Mouse (Mus musculus) CH12F3 (cell line): ENCODE results near the gene Paqr5.

Experiments used
- in situ Hi-C: fragments of 300-500 bp; cut with MboI; formaldehyde crosslinking; loops from 2 replicates; pipeline ENCODE4 v1.14.3; 2020; ENCODE audit warnings: low sequenced_read_pairs

The Paqr5 gene

DNA sequence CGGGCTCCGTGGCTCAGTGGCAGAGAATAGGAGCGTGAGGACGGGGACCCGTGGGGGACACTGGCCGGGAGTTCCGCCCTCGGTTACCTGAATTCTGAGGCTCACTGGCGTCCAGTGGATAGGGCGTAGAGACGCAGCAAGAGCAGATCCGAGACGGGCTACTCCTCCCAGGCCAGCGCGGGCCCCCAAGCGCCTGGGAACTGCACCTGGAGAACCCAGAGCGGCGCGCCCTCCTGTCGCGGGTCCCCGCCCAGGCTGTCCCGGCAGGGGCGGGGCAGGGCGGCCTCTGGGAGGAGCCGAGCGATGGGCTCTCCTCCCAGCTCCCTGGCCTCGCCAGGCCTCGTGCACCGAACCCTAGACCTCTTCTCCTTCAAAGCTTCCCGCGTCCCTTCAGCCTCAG lies at the start of gene Paqr5:
TSS of gene Paqr5 (minus strand) at position 257 of the 400 bp plus-strand sequence.
- in situ Hi-C loops: no loop called here

DNA sequence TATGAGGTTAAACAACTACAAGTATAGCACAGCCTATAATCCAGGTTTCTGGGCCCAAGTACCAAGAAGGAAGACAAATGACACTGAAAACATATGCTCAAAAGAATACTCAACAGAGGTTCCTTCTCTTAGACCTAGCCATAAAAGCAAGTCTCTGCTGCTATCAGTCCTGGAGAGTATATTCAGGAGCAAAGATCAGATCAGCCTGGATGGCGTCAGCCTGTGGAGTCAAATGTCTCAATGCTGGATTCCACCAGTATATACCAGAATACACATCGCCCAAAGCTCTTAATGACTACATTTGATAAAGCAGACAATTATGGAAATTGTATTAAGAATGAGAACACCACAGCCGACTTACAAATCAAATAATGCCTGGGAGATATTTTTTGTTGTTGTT lies 35.6 kb upstream of the Paqr5 start:
- in situ Hi-C loops: no loop called here

DNA sequence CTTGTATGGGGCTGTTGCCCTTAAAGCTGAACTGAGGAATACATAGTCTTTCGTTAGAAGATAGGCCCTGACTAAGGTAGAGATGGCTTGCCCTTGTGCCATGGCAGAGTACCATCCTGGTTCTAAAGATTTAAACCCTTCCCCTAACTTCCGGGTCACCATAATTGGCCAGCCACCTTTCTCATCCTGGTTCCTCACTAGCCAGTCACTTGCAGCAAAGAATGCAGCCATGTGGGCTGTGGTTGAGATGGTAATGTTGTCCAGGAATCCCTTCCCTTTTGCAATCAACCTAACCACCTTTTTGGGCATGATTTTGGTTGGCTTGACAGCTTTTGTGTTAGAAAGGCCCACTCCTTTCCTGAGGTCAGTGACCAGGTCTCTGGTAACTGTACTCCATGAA lies 33.8 kb upstream of the Paqr5 start:
- in situ Hi-C loops: no loop called here

DNA sequence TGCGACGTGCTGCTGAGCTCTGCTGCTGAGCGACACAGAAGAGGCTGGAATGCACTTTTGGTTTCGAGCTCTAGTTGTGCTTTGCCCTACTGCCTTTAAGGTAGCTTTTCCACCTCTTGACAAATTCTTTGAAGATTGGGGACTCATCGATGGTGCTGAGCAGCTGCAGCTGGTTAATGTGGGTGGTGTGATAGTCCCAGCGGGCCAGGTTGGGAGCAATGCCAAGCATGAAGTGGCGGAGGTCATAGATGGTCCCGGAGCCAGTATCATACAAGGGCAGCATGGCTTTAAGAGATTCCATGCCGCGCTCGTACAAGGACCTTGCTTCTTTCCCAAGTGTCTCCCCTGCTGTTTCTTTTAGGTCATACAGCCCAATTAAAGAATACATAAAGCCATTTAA lies 33.3 kb upstream of the Paqr5 start:
- in situ Hi-C loops: no loop called here

DNA sequence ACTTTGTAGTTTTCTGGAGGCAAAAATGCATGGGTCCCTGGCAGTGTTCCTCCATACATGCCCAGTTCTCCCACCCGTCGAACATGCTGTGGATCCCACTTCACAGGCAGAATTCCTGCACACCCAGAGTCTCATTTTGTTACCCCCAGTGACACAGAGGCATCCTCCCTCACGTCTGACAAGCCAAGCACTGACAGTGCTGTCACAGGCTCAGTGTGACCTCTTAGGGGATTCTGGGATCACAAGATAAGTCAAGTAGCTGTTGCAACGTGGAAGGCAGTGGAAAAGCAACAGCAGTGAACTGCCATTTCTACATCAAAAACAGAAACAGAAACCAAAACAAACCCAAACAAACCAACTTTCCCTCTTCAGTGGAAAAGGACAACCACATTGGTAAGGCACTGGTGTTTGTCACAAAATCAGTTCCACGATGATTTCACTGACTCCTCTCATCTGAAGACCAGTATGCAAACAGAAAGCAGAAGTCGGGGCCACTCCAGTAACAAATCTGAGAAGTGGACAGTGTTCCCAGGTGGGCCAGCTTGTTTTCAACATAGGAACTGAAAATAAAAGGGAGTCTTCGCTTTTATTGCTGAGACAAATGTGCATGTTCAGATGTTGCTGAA lies 31.3 kb upstream of the Paqr5 start:
- in situ Hi-C loops: no loop called here

DNA sequence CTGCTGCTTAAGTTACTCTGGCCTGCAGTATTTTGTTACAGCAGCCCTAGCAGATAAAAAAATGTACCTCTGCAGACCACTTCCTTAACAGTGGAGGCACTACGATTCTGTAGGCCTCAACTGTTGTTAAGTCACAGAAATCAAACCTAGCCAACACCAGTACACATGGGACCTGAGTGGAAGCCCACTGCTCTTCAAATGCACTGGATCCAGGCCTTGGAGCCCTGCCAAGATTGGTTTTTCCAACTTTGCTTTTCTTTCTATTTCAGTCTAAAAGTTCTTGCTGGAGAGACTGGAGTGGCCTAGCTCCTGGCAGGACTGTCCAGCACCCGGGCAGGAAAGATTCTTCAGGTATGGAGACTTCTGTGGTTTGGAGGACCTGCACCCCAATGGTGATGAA lies 29.6 kb upstream of the Paqr5 start:
- in situ Hi-C loops: no loop called here

DNA sequence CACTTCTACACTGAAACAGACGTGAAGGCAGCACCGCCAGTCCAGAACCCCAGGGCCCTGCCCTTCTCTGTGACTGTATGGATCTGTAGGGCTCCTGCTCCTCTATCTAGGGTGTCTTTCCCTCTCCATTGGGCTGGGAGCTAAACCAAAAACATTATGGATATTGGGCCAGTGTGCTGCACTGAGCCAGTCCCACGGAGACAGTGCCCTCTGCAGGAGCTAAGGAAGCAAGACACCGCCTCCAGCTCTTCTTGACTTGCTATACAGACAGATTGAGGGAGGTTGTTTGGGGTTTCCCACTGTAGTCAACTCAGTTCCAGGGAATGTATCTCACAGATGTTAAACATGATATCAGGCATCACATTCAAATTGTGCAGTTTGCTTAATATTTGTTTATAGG lies 24.1 kb upstream of the Paqr5 start:
- in situ Hi-C loops: no loop called here

DNA sequence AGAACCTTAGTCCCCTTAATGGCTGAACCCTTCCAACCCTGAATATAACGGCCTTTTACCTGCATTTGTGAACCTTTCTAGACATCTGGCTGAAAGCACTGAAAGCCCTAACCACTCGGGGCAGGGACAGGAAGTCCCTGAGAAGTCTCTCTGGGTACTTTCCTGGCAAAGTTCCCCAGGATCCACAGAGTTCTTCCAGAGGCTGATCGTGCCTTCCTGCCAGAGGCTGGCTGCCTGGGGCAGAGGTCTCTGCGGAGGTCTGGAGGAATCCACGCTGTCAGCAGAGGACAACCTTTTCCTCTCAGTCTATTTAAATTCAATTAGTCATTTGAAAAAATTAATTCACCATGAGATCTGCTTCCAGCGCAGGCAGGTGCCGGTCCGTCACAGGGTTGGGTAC lies 22.5 kb upstream of the Paqr5 start:
- in situ Hi-C loops: no loop called here

DNA sequence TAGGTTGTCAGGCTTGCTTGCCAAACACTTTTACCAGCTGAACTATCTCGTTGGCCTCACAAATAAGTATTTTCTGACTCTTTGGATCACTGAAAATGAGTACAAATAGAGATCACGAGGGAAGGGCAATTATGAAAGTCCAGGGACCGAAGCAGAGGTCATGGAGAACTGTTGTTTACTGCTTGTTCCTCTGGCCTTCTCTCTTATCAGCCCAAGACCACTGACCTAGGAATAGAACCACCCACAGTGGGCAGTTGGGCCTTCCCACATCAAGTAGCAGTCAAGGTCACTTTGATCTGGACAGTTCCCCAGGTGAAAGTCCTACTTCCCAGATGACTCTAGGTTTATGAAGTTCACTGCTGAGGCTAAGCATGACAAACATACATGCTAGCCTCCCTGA lies 15.5 kb upstream of the Paqr5 start:
- in situ Hi-C loops: loop anchor here (5.0 kb wide), 1 partner anchor 200 kb away; no protein-coding TSS in a partner anchor

DNA sequence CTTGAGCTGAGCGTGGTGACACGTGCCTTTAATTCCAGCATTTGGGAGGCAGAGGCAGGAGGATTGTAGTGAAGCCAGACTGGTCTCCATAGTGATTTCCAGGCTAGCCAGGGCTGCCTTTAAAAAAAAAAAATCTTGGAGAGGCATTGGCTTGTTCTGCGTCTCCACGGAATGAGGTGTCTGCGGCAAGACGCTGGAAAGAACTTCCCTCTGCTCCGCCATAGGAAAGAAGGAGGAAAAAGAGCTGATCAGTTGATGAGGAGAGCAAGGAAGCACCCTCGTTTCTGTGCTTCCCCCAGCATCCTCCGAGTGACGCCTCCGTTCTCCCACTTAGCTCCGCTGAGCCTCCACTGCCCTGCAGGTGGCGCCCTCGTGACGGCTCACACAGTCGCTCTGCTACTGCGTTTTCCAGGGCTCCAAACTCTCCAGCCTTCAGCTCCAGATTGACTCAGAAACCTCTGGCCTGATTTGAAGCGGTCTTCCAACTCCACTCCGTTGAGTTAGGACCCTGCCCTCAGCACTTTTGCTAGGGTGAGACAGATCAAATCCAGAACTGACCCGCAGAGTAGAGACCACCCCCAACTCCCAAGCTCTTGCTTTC lies 13.5 kb upstream of the Paqr5 start:
- in situ Hi-C loops: loop anchor here (5.0 kb wide), 1 partner anchor 202 kb away; no protein-coding TSS in a partner anchor

DNA sequence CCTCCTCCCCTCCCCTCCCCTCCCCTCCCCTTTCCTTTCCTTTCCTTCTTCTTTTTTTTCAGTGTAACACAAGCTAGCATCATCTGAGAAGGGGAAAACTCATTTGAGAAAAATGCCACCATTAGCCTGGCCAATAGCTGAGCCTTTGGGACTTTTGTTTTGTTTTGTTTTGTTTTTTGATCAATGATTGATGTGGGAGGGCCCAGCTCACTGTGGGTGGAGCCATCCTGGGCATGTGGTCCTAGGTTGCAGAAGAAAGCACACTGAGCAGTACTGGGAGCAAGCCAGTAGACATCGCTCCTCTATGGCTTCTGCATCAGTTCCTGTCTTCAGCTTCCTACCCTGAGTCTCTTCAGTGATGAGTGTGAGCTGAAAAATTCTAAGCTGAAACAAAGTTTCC lies 9.2 kb upstream of the Paqr5 start:
- in situ Hi-C loops: no loop called here

DNA sequence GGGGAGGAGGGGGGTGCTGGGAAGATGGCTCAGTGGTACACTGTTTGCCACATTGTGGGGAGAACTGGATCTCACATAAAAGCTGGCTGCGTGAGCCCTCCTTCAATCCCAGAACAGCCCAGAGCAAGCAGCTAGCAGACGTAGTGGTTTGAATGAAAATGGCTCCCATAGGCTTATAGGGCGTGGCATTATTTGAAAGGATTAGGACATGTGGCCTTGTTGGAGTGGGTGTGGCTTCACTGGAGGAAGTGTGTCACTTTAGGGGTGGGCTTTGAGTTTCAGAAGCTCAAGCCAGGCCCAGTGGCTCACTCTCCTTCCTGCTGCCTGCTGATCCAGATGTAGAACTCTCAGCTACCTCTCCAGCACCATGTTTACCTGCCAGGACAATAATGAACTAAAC lies 5.5 kb upstream of the Paqr5 start:
- in situ Hi-C loops: no loop called here

DNA sequence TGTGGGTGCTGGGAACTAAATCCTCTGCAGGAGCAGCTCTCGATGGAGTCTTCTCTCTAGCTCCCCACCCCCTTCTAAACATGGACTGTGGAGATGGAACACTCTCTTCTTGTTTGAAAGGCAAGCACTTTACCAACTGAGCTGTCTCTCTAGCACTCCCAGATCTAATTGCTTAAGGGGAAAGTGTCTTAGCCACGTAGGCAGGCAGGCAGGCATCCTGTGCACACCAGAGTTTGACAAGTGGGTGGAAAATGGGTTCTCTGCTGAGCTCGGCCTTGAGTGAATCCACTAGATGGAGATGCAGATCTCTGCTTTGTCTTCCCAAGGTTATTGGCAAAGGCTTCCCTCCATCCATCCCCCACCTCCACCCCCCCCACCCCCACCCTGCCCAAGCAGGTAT lies 1.4 kb upstream of the Paqr5 start:
- in situ Hi-C loops: no loop called here

DNA sequence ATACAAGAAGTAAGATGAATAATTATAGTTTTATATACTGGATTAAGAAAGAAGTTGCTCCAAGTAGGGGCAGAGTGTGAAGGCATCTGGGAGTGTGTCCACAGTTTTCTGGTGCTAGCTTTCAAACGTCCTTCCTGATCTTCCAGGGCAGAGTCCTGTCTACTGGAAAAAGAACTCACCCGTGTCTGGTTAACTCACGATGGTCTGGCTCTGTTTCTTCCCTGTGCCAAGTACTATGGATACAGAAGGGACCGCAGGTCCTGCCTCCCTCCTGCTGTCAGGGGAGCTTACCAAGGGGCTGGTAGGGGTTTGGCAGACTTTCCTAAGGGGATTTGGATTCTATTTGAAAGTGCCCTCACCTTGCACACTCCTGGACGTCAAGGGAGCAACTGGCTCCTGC lies 1.6 kb downstream of the Paqr5 start:
- in situ Hi-C loops: no loop called here

DNA sequence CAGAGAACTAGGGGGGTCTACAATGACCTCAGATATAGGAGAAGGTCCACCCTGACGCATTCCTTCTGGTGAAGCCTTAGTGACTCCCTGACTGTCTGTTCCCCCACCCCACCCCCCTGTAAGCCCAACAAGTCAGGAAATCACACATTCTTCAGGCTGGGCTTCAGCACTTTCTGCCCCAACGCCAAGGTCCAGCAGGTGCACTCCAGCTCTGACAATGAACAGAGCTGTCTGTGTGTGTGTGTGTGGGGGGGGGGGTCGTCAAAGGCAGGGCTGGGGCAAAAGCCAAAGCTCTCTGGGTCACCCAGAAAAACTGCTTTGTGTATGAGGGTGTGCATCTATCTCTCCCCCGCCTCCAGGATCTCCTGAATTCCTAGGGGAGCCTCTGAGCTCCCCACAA lies 2.8 kb downstream of the Paqr5 start:
- in situ Hi-C loops: no loop called here

DNA sequence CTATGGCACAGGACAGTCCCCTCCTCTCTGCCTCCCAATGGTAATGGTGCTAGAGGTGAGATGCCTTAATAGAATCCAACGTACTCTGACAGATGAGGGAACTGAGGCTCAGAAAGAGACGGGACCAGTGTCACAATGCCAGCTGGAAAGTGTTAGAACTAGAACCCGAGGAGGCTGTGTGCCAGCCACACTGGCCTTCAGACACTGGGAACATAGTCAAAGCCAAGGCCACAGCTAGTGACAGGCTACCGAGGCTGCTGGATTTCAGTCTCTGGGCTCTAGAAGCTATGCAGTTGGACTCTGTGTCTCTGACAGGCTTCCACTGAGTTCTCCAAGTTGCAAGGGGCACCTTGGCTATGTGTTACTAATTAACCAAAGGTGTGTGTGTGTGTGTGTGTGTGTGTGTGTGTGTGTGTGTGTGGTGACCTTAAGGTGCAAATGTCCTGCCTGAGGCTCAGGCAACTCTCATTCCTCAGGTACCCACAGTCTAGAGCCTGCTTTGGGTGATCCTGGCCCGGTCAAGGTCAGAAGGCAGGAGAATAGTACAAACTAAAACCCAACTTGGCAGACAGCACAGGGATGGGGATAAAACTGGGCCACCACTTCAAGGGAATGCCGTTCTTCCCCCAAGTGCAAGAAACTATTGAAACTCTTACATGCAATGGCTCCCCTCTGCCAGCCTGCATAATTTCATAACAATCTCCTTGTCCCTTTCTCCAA lies 3.5 kb downstream of the Paqr5 start:
- in situ Hi-C loops: no loop called here

DNA sequence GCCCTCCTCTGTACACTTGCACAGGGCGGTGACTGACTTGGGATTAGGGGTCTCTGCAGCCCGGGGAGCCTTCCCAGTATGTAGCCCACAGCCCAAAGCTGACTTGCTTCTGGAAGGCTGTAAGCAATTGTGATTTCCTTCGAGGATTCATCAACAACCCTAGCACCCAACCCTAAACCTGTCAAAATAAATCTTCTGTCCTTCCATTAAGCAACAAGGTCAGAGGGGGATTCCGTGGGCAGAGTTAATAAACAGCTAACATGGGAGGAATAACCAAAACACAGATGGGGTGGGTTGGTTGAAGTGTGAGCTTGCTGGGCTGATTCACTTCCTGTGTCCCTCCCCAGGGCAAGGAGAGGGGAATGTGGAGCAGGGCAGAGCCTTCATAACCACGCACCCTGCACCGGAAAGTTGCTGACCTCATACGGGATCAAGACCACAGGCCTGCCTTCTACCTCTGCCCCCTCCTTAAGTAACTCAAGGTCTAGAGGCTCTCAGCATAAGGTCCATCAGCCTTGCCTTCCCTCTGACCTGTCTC lies 5.0 kb downstream of the Paqr5 start:
- in situ Hi-C loops: no loop called here

DNA sequence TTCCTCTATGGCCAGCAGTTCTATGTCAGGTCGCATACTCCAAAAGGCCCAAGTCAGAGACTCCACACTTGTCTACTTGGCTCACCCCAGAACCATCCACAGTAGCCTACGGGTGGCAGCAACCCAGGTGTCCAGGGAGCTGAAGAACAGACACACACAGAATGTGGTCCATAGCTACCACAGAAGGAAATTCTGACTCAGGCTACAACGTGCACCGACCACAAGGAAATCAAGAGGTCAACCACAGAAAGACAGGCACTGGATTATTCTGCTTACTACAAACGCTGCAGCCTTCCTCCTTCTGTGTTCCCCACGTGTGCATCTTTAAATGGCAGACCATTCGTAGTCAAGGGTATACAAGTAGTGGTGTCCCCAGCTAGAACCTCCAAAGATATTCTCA lies 6.4 kb downstream of the Paqr5 start:
- in situ Hi-C loops: no loop called here

DNA sequence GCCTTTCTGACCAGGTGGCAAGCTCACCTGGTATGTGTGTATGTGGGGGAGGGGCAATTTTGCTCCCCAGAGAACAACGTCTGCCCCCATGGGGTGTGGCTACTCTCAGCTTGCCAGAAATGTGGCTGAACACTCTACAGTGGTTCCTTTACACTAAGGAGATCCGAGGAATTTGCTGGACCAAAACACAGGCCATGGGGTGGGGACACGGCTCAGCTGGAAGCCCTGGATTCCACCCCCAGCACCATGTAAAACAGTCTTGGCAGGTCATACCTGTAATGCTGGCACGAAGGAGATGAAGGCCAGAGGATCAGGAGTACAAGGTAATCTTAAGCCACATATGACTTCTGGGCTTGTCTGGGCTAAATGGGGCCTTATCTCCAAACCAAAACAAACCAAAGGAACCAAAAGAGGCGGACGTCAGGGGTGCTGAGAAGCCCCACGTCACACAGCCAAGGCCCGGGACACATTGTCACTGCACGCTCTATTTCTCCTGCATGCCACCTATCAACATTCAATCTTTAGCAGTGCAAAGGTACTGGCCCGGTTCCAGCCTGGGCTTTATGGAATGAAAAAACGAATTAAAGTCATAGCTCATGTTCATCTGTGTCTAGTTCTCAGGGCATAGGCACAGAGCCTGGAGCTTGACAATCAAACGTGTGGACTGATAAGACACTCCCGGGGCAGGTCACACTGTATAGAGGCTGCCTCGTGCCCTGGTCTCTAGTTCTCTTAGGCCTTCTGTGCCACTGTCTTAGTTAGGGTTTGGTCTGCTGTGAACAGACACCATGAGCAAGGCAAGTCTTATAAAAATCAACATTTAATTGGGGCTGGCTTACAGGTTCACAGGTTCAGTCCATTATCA lies 8.2 kb downstream of the Paqr5 start:
- in situ Hi-C loops: no loop called here

DNA sequence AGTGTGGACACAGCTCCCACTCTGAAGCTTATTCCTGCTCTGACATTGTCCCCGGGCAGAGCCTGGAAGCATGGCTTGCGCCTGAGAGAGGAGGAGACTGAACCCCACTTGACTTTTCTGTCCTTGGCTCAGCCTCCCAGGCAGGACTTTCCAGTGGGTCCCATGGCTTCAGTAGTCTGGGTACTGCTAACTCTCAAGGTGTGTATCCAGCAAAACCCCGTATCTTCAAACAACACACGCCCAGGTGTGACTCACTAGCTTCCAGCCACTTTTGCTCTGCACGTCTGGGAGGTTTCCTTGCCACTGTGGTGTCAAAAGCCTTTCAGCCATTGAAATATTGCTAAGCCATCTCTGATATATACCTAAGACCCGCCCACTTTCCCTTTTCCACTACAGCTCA lies 9.3 kb downstream of the Paqr5 start:
- in situ Hi-C loops: no loop called here

DNA sequence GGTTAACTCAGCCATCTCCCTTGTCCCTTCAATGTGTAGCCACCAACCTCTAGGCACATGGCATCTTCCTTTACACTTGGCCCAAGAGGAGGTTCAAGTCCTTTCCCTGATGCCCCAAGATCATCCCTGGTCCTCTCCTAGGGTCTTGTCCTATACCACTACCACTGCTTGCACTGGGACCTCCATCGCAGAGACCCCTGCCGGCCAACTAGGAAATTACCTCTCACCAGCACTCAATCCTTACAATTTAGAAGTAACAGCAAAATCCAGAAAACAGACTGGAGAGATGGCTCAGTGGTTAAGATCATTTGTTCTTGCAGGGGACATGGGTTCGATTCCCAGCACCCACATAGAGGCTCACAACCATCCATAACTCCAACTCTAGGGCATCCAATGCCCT lies 11.2 kb downstream of the Paqr5 start:
- in situ Hi-C loops: no loop called here
